Mouse (Mus musculus) neural tube, embryonic 11.5 days (tissue): Measurements from ENCODE around the gene Rufy3. TPM values are rescaled to one million over a fixed set of nuclear protein-coding genes. Genes with fewer than 3 reads are reported as not detected.

Source experiments
- ATAC-seq: fragments of 200-750 bp; cut with Nextera tagmentation; 2 replicates; pipeline ENCODE4 v1.8.0; 2017; ENCODE audit warnings: moderate number of reproducible peaks, mild to moderate bottlenecking, moderate TSS enrichment, moderate library complexity; ENCODE audit not compliant: insufficient read depth, low FRiP score, low TSS enrichment
- DNase-seq: peaks from one replicate; pipeline ENCODE4 v3.0.0-alpha.2; 2015; ENCODE audit warnings: low spot score
- H3K27ac ChIP-seq: fragments of 300-500 bp; sonication (generic); 2 replicates; pipeline ENCODE4 v1.5.1; 2014; ENCODE audit warnings: low read depth, mild to moderate bottlenecking, low read length
- H3K27me3 ChIP-seq: fragments of 300-500 bp; sonication (generic); 2 replicates; pipeline ENCODE4 v1.6.1; 2014; ENCODE audit warnings: mild to moderate bottlenecking, low read length, mixed read lengths; ENCODE audit not compliant: control insufficient read depth, insufficient read depth
- H3K36me3 ChIP-seq: fragments of 300-500 bp; sonication (generic); 2 replicates; pipeline ENCODE4 v1.6.1; 2014; ENCODE audit warnings: mild to moderate bottlenecking, low read length, moderate library complexity, mixed read lengths; ENCODE audit not compliant: control insufficient read depth, insufficient read depth
- H3K4me1 ChIP-seq: fragments of 300-500 bp; sonication (generic); 2 replicates; pipeline ENCODE4 v1.6.1; 2014; ENCODE audit warnings: low read length, mixed read lengths; ENCODE audit not compliant: control insufficient read depth, insufficient read depth
- H3K4me2 ChIP-seq: fragments of 300-500 bp; sonication (generic); 2 replicates; pipeline ENCODE4 v1.6.1; 2014; ENCODE audit warnings: low read depth, mild to moderate bottlenecking, moderate library complexity
- H3K4me3 ChIP-seq: fragments of 300-500 bp; sonication (generic); 2 replicates; pipeline ENCODE4 v1.5.1; 2014; ENCODE audit warnings: low read depth, low read length
- H3K9ac ChIP-seq: fragments of 300-500 bp; sonication (generic); 2 replicates; pipeline ENCODE4 v1.6.1; 2014; ENCODE audit warnings: mild to moderate bottlenecking, low read length
- H3K9me3 ChIP-seq: fragments of 300-500 bp; sonication (generic); 2 replicates; pipeline ENCODE4 v1.6.1; 2016; ENCODE audit warnings: low read length; ENCODE audit not compliant: control insufficient read depth
- WGBS: fragments of 180-500 bp; shearing (Covaris S2); extraction: QIAGEN DNeasy Blood & Tissue Kit; methylation state at CpG from one replicate; pipeline ENCODE4 v1.1.7; 2014; 5-methylcytosine and 5-hydroxymethylcytosine counted together
- polyA plus RNA-seq: library from polyadenylated mRNA; unstranded; fragments of >200 nt; fragmentation: Nextera tagmentation; extraction: Ambion mirVana; gene quantifications from 2 replicates; pipeline ENCODE4 v1.2.1, GENCODE M21; 2014

The Rufy3 gene
- polyA plus RNA-seq, 1 experiment from 2014 or later: 134 TPM

GRCm38 (mm10) chr5:88683706-88684105 is 118.9 kb downstream of the Rufy3 start:
- Histone ChIP-seq H3K9ac (no peak overlapping the region), H3K36me3 (no peaks in the 10 kb centered on the region), H3K9me3 (no peaks in the 10 kb centered on the region), H3K27me3 (no peaks in the 10 kb centered on the region), H3K4me3 (no peak overlapping the region), H3K27ac (no peak overlapping the region), H3K4me2 (no peak overlapping the region), H3K4me1 (no peaks in the 10 kb centered on the region)
- ATAC-seq (no peak), DNase-seq (no peak)
- WGBS: 74% methylated on average over 9 of the region's 9 CpGs

- no peak overlapping the region for H3K9ac ChIP-seq
- H3K36me3 ChIP-seq: no peaks in the 10 kb centered on the region
- 9% methylated on average over 3 of the region's 3 CpGs for WGBS
- no peak for ATAC-seq
- no peak for DNase-seq
- H3K27me3 ChIP-seq: no peaks in the 10 kb centered on the region
- H3K9me3 ChIP-seq: no peaks in the 10 kb centered on the region
- no peak overlapping the region for H3K27ac ChIP-seq
- no peaks in the 10 kb centered on the region for H3K4me1 ChIP-seq
- H3K4me2 ChIP-seq: no peak overlapping the region
- no peak overlapping the region for H3K4me3 ChIP-seq
Observed at GRCm38 (mm10) chr5:88684226-88684625, 119.4 kb downstream of the Rufy3 start.

GRCm38 (mm10) chr5:88685306-88685705 is 120.5 kb downstream of the Rufy3 start:
- H3K4me3 ChIP-seq: no peak overlapping the region
- no peaks in the 10 kb centered on the region for H3K36me3 ChIP-seq
- no peak for DNase-seq
- no peak overlapping the region for H3K4me2 ChIP-seq
- WGBS: 16% methylated on average over 6 of the region's 6 CpGs
- no peaks in the 10 kb centered on the region for H3K9me3 ChIP-seq
- ATAC-seq: no peak
- no peaks in the 10 kb centered on the region for H3K4me1 ChIP-seq
- H3K9ac ChIP-seq: no peak overlapping the region
- no peaks in the 10 kb centered on the region for H3K27me3 ChIP-seq
- H3K27ac ChIP-seq: no peak overlapping the region

GRCm38 (mm10) chr5:88685745-88686299 is 121.0 kb downstream of the Rufy3 start:
- Histone ChIP-seq H3K4me2 (no peak overlapping the region), H3K9ac (no peak overlapping the region), H3K27me3 (no peaks in the 10 kb centered on the region), H3K4me3 (no peak overlapping the region), H3K36me3 (no peaks in the 10 kb centered on the region), H3K9me3 (no peaks in the 10 kb centered on the region), H3K4me1 (no peaks in the 10 kb centered on the region), H3K27ac (no peak overlapping the region)
- WGBS: 72% methylated on average over 6 of the region's 6 CpGs
- ATAC-seq (no peak), DNase-seq (no peak)

GRCm38 (mm10) chr5:88687996-88688406 is 123.2 kb downstream of the Rufy3 start:
- Histone ChIP-seq H3K36me3 (no peaks in the 10 kb centered on the region), H3K4me2 (no peak overlapping the region), H3K9me3 (no peaks in the 10 kb centered on the region), H3K27ac (no peak overlapping the region), H3K27me3 (no peaks in the 10 kb centered on the region), H3K9ac (no peak overlapping the region), H3K4me3 (no peak overlapping the region), H3K4me1 (no peaks in the 10 kb centered on the region)
- 79% methylated on average over 8 of the region's 8 CpGs for WGBS
- ATAC-seq (no peak), DNase-seq (no peak)

GRCm38 (mm10) chr5:88688583-88689187 is 123.8 kb downstream of the Rufy3 start:
- Histone ChIP-seq H3K27ac (no peak overlapping the region), H3K9ac (no peak overlapping the region), H3K9me3 (no peaks in the 10 kb centered on the region), H3K27me3 (no peaks in the 10 kb centered on the region), H3K4me2 (no peak overlapping the region), H3K4me3 (no peak overlapping the region), H3K36me3 (no peaks in the 10 kb centered on the region), H3K4me1 (no peaks in the 10 kb centered on the region)
- DNase-seq (peak; percentile 14), ATAC-seq (no peak)
- 88% methylated on average over 15 of the region's 15 CpGs for WGBS

GRCm38 (mm10) chr5:88689279-88689938 is 124.6 kb downstream of the Rufy3 start:
- Histone ChIP-seq H3K4me2 (no peak overlapping the region), H3K4me1 (no peaks in the 10 kb centered on the region), H3K9me3 (no peaks in the 10 kb centered on the region), H3K27ac (no peak overlapping the region), H3K9ac (no peak overlapping the region), H3K27me3 (no peaks in the 10 kb centered on the region), H3K4me3 (no peak overlapping the region), H3K36me3 (no peaks in the 10 kb centered on the region)
- ATAC-seq (no peak), DNase-seq (peak; percentile 12)
- WGBS: 78% methylated on average over 3 of the region's 3 CpGs

GRCm38 (mm10) chr5:88690681-88691505 is 126.1 kb downstream of the Rufy3 start:
- ATAC-seq (no peak), DNase-seq (no peak)
- Histone ChIP-seq H3K27ac (no peak overlapping the region), H3K36me3 (no peaks in the 10 kb centered on the region), H3K27me3 (no peaks in the 10 kb centered on the region), H3K4me3 (no peak overlapping the region), H3K4me1 (no peaks in the 10 kb centered on the region), H3K9ac (no peak overlapping the region), H3K4me2 (no peak overlapping the region), H3K9me3 (no peaks in the 10 kb centered on the region)
- WGBS: 73% methylated on average over 10 of the region's 10 CpGs
